Mouse (Mus musculus) B cell, adult 2 months (primary cell): ENCODE measurements around the gene Bzw2.

Experiments used
- DNase-seq, 2 experiments: peaks; one replicate each; pipeline ENCODE4 v3.0.0; 2022

The Bzw2 gene

DNA sequence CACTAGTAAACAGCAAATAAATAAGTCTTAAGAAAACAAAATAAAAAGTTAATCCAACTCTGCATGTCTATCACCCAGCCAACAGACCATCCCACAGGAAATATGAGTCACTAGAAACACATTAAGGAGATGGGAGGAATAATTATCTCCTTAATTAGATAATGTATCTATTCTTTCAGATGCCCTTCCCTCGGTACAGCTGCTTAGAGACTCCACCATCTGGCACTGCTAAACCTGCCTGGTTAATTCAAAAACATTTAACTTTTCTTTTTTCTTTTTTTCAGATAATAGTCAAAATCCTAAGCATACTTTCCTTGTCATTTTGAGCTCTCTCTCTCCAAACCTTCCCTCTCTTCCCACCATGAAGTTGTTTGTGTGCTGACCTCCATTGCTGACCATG lies 92.0 kb downstream of the Bzw2 start:
- no peak for DNase-seq

DNA sequence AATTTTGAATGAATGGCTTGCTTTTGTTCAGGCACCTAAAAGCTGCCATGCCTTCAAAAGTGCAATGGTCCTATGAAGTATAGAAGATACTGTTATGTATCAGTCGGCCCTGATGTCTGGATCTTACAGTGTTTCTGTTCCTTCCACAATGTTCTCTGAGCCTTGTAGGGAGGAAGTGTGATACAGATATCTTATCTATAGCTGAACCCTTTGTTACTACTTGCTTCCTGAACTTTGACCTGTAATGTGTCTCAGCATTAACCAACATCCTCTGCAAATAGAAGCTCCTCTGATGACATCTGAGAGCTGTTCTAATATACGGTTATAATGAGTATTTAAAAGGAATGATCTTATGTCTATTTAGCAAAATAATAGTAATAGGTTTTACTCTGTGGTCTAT lies 100.2 kb downstream of the Bzw2 start:
- no peak for DNase-seq

DNA sequence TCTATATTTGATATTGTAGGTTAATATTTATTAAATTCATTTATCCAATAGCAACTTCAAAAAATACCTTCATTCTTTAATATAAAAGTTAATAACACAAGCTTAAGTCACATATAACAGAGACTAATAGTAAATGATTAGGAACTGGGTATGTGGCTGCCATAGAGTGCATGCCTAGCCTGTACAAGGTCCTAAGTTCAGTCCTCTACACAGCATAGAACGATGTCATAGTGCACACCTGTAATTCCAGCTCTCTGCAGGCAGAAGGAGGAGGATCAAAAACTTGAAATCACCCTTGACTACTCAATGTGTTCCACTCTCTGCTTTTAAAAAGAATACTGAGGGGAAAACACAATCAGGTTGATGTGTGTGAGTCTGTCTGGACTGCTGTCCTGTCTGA lies 107.6 kb downstream of the Bzw2 start:
- no peak for DNase-seq

DNA sequence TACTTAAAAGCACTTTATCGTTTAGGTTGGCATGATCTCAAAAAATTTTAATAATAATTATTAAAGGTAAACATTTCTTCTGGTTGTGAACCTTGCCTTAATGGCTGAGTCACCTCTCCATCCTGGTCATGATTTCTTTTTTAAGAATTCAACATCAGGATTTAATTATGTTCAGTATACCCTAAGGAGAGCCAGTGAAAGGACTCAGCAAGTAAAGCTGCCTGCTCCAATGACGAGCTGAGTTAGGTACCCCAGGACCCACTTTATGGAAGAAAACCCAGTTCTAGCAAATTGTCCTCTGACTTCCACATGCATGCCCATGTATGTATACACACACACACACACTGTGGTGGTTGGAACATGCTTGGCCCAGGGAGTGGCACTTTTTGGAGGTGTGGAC lies 110.3 kb downstream of the Bzw2 start:
- DNase-seq = no peak

DNA sequence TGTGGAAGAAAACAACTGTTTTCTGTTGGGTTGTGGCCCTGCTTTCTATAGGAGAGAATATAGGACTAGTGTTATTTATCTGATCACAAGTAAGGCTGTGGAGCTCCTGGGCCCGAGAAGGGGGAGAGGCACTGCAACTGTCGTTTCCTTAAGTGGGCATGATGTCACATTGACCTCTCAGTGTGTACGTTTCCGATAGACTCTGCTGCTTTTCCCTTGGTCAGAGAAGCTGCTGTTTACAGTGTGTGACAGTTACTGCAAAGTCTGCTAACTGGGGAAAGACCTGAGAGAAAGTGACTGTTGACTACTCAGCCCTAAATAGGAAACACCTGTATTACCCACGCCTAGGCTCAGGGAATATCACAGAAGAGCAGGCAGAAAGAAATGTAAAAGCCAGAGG lies 111.7 kb downstream of the Bzw2 start:
- no peak for DNase-seq

DNA sequence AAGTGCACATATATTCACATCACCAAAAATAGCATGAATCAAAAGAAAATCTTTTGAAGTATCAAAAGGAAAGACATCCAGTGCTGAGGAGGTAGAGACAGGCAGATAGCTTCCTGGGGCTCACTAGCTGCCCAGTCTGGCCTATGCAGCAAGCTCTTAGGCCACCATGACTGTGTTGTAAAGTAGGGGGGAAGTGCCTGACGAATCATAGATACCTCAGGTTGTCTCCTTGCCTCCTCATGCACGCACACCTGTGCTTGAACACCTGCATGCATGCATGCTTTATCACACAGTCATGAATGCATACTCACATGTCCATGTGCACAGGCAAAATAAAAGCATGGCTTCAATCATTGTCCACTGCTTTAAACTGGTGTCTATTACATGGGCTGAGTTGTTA lies 113.2 kb downstream of the Bzw2 start:
- DNase-seq = no peak

DNA sequence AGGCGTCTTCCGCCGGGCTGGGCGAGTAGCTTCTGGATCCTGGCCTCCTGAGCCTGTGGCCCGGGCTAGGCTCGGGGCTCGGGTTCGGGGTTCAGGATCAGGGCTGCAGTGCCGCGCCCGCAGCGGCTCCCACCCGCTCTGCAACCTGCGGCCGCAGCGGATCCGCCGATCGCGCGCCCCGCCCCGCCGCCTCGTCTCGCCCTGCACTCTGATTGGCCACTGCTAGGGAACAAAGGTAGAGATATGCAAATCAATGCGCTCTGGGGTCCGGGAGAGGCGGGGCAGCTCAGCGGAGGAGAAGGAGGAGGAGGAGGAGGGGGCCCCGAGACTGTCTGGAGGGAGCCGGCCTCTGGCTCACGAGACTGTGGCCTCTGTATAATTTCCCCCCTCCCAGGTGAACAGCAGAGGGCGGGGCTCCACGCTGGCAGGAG lies 115.5 kb downstream of the Bzw2 start, which contains the start of gene Tspan13:
Gene Tspan13 (minus strand): TSS at position 153 of the 431 bp plus-strand sequence.
- DNase-seq = peak; percentile 96
